Mouse (Mus musculus) myocyte (in vitro differentiated cells): ENCODE results near the gene Abca5.

Experiments
- MAX ChIP-seq: IDR thresholded peaks from one replicate; pipeline ENCODE4 v1.6.1; 2011; ENCODE audit warnings: low read depth, mild to moderate bottlenecking, control low read depth
- POLR2A ChIP-seq: IDR thresholded peaks from one replicate; pipeline ENCODE4 v1.6.1; 2011; ENCODE audit warnings: low read depth, mild to moderate bottlenecking, control low read depth, moderate library complexity; ENCODE audit not compliant: insufficient read length
- POLR2AphosphoS2 ChIP-seq: IDR thresholded peaks from one replicate; pipeline ENCODE4 v1.6.1; 2011; ENCODE audit warnings: low read depth, control low read depth; ENCODE audit not compliant: insufficient read length
- TCF12 ChIP-seq: IDR thresholded peaks from one replicate; pipeline ENCODE4 v1.6.1; 2011; ENCODE audit warnings: mild to moderate bottlenecking, control low read depth; ENCODE audit not compliant: poor library complexity, insufficient read depth, severe bottlenecking
- TCF3 ChIP-seq: IDR thresholded peaks from one replicate; pipeline ENCODE4 v1.6.1; 2011; ENCODE audit warnings: low read depth, control low read depth; ENCODE audit not compliant: insufficient read length

DNA sequence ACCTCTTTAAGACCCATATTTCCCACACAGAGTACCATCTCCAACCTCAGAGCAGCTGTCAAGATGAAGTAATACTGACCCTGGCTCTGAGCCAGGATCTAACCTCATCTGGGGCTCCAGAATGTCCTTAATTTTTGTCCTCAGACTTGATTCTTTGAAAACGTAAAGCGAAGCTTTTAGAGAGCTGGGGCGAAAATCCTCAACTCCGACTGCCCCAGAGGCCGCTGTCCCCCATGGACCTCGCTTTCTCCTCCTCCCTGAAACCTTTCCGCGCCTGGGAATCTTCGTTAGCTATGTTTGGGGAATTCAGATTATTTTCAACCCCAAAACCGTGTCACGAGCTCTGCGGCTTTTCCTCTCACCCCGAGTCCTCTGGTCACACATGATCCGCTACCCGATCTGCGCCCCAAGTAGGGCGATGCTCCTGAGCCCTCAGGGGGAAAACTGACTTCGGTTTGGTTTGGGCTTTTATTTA lies 665 bp downstream of the Abca5 start:
- TF ChIP-seq POLR2A: no peak
- no peak for TF ChIP-seq TCF12
- TF ChIP-seq POLR2AphosphoS2: no peak
- no peak for TF ChIP-seq MAX
- TF ChIP-seq TCF3: no peak
